Mouse (Mus musculus): ENCODE measurements around the gene Cd47.

GRCm38 (mm10) chr16:49793596-49793995, 6.7 kb upstream of the Cd47 start:
- TF ChIP-seq CTCF (conservative IDR thresholded peaks at IDR 0.05; ENCODE audit: low read length) (no peak), POU5F1 (IDR thresholded peaks at IDR 0.05; ENCODE audit: borderline replicate concordance, low read length) (no peak)

Data from E14TG2a.4 (cell line).